Mouse (Mus musculus): ENCODE measurements around the gene Gm8246.
"Not testable (repeated sequence)": the region's sequence is repeated elsewhere in the genome, so short reads cannot be mapped to it uniquely, and the experiment has no call there.

The Gm8246 gene

DNA sequence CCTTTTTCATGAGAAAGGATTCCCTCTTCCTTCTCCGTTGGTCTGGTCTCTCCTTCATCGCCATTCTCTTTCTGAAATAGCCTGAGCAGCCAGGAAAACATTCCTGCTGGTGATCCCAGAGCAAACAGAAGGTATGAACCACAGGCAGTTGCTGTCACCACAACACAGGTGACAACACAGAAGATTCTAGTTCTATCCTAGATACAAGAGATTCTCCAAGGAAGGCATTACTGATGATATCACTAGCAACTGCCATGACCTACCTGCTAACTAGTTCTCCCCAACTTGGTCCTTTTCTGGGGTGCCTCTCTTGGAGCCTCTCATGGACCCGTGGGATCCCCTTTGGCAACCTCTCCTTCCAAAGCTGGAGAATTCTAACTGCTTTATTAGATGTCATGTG, at the start of gene Gm8246:
Gene Gm8246 (minus strand): TSS at position 101 of the 400 bp plus-strand sequence.
- DNase-seq (ENCODE audit: low read depth): not testable (repeated sequence)

DNA sequence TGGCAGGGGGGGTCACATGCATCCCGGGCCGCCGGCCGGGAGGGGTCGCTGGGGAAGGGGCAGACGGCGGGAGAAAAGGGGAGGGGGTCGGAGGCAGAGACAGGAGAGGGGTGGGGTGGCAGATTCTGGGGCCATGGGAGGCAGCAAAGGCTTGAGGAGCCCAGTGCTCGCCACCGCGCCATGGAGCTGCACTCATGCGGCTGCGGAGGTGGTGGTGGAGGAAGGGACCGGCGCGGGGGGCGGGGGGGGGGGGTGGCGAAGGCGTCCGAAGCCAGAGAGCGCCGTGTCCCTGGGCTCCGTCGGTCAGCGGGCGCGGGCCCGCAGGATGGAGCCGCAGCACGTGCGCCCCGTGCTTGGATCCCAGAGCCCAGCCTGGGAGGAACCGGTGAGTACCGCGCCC, 23.7 kb upstream of the Gm8246 start, which contains the start of gene Gm3488:
Gene Gm3488 (plus strand): TSS at position 301 of the 400 bp plus-strand sequence.
- not testable (repeated sequence) for DNase-seq (ENCODE audit: low read depth)

DNA sequence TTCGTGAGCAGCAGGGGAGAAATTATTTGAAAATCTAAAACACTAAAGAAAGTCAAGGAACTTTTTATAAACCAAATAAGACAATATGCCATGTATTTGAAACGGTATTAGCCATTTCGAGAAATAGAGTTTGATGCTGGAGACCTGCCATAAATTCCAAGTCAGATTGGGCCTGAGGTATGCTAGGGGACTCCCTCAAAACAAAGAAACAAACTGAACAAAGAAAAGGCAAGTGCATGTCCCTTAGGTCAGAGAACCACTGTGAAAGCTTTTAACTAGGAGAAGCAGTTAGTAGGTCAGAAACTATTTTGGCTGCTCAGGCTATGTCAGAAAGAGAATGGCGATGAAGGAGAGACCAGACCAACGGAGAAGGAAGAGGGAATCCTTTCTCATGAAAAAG, 6.3 kb upstream of the Gm8246 start, which contains the start of gene Gm3187:
Gene Gm3187 (plus strand): TSS at position 301 of the 400 bp plus-strand sequence.
- not testable (repeated sequence) for DNase-seq (ENCODE audit: low read depth)

DNA sequence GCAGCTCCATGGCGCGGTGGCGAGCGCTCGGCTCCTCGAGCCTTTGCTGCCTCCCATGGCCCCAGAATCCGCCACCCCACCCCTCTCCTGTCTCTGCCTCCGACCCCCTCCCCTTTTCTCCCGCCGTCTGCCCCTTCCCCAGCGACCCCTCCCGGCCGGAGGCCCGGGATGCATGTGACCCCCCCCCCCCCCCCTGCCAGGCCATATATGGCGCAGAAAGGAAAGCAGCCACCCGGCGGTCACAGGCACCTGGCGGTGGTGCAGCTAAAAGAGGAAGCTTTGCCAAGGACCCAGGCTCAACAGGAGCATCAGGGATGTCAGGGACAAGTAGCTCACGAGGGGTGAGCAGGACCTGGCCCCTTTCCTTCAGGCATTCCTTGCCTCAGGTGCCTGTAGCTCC, 17.2 kb downstream of the Gm8246 start:
- not testable (repeated sequence) for DNase-seq (ENCODE audit: low read depth)

DNA sequence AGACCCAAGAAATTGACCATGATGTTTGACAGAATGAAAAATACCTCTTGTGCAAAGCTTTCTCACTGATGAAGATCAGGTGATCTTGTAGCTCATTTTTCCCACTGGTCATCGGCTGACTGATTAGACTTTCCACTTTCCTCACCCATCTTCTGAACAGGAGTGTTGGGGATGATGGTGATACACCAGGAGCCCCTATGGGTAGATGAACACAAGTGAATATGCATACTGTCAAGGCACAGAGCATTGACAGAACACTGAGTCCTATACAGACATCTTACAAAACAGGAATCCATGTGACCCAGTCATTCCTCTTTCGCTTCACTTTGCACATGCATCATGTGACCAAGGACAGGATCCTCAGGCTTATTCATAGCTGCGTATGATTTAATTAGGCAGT, 22.3 kb downstream of the Gm8246 start, which contains the start of gene Gm3194:
Gene Gm3194 (minus strand): TSS at position 101 of the 400 bp plus-strand sequence.
- not testable (repeated sequence) for DNase-seq (ENCODE audit: low read depth)
